Mouse (Mus musculus) layer of hippocampus, postnatal 10 days (tissue): ENCODE data around the gene Gm10322. TPM values are rescaled to one million over a fixed set of nuclear protein-coding genes. Genes with fewer than 3 reads are reported as not detected.
A peak's percentile ranks its signal among the peaks of the same experiment; 100 is the strongest.

ENCODE experiments used
- DNase-seq, 2 experiments: peaks; one replicate each; pipeline ENCODE4 v3.0.0; 2021; ENCODE audit warnings: low spot score in 2 of 2
- total RNA-seq, 2 experiments: library from RNA; stranded (reverse); gene quantifications; 2 replicates each; pipeline ENCODE4 v1.2.3; 2021

Gene Gm10322
- total RNA-seq, 2 experiments from 2014 or later: not detected

DNA sequence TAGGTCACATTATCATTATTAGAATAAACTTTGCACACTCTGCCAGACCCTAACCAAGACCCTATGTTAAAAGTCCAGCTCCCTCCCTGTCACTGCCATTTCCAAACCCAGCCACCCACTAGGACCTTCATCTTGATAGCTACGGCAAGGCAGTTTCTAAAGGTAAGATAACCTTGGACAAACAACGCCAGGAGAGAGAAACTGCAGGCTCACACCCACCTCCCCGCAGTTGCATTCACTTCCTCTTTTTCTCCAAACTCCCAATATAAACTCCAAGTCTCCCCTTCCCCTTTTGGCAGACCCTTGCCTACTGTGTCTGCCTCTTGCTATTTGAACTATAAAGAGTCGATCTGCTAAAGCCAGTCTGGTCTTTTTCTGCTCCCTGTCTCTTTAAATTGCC, 29.3 kb downstream of the Gm10322 start:
- no peak for DNase-seq

DNA sequence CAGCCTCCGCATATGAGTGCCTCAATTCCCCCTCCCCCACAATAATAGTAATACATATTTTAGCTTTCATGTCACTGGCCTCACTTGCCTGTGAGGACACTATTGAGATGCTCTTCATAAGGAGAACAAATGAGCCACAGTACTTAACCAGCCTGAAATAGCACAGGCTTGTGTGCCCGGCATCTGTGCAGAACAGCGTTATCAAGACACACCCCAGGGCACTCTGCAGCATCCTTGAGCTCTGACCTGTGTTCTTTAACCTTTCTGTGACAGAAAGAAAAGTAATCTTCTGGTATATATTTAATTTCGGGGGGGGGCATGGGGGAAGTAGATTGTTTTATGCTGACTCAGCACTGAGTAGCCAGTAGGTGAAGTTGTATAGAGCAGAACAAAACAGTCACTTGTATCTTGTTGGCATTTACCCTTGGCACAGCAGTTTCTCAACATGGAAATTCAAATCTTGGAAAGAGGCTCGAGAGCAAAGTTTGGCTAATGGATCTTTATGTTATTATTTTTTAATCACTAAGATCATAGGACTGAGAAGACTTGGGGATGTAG, 31.0 kb downstream of the Gm10322 start:
- DNase-seq: no peak

DNA sequence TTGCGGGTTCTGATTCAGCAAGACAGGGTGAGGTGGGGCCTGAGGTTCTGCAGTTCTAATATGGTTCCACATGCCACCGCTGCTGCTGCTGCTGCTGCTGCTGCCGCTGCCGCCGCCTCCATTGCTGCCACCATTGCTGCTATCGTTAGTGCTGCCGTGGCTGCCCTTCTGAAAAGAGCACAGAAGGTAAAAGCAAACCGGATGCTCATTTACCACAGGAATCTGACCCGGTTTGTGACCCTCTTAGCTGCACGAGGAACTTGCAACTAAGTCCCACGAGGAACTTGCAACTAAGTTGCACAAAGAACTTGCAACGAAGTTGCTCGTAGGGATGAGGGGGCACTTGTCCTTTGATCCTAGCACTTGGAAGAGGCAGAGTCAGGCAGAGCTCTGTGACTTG, 40.9 kb downstream of the Gm10322 start:
- DNase-seq: no peak

DNA sequence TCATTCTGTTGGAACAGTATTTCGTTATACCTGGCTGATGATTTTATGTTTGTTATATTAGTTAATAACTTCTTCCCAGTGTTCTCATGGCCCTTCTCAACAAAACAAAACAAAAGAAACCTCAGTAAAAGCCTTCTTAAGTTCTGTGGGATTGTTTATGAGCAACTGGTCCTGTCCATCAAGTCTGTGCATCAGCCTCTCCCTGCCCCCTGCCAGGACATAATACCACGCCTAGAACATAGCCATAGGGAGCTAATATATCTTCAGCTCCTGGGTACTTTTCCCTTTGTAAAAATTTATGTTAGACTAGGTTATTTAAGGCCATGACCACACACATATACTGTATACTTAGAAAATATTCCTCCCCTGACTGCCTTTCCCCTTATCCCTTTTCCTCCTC, 48.9 kb downstream of the Gm10322 start:
- no peak for DNase-seq

DNA sequence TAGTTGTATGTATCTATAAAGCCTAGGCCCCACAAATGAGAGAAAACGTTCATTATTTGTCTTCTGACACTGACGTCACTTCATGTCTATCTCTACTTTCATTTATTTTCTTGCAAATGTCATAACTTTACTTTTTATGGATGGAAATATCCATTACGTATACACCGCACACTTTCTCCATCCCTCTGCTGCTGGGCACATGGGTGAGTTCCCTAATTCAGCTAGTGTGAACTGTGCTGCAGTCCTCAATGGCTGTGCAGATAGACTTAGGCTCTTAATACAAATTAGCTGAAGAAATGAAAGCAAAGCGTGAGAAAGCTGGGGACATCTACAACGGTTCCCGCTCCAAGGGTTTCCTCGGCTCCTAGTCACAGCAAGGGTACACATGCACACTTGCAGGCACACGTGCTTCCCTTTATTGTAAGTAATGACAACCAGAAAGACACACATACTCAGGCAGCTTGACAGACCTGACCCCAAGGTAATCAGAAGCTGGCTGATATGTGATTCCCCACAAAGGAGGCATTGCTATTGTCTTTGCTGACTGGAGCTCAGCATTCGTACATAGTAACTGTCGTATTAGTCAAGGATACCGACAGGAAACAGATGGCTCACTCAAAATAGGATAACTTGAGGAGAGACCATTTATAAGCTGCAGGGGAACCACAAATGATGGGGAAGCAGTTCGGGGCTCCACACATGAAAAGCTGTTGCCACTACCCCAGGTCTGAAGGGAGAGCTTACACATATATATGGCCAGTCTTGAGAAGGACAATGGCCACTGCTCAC, 49.8 kb downstream of the Gm10322 start:
- peak in 1 of 2 experiments; percentile 10 for DNase-seq

Other genes with a start within 250 kb of the Gm10322 start
- gene Gm10273, start 220.4 kb upstream of the Gm10322 start, total RNA-seq: 10 to 100 TPM; 22.8 to 27.2 TPM
- gene Pla2g12b, start 212.4 kb upstream of the Gm10322 start, total RNA-seq: not detected
- under 1 TPM; 0.11 to 0.37 TPM for gene Oit3, start 174.3 kb upstream of the Gm10322 start, total RNA-seq
- 10 to 100 TPM; 57.8 to 62.1 TPM for gene Mcu, start 629 bp downstream of the Gm10322 start, total RNA-seq
- 10 to 100 TPM; 72.8 to 82.6 TPM for gene Micu1, start 86.4 kb downstream of the Gm10322 start, total RNA-seq